Mouse (Mus musculus): ENCODE measurements around the gene Ccnl2.

Gene Ccnl2

DNA sequence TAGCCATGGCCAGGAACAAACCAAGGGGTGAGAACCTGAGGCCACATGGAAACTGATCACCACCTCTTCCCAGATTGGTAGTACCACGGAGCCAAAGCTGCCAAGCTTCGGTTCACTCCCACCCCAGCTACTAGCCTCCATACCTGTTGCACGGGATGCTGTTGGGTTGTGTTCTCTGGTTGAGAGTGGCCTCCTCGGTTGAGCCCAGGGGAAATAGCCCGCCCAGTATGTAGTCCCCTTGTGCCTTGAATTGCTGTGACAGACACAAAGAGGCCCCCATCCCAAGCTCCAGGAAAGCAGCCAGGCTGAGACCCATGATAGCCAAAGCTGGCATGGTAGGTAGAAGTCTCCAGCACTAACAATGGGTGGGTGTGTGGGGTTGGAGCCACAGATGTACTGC lies 50.7 kb downstream of the Ccnl2 start, which contains the start of gene Tas1r3:
Gene Tas1r3 (minus strand): TSS at position 362 of the 400 bp plus-strand sequence.
- in situ Hi-C loops (cut with MseI, MboI) = no loop called here

DNA sequence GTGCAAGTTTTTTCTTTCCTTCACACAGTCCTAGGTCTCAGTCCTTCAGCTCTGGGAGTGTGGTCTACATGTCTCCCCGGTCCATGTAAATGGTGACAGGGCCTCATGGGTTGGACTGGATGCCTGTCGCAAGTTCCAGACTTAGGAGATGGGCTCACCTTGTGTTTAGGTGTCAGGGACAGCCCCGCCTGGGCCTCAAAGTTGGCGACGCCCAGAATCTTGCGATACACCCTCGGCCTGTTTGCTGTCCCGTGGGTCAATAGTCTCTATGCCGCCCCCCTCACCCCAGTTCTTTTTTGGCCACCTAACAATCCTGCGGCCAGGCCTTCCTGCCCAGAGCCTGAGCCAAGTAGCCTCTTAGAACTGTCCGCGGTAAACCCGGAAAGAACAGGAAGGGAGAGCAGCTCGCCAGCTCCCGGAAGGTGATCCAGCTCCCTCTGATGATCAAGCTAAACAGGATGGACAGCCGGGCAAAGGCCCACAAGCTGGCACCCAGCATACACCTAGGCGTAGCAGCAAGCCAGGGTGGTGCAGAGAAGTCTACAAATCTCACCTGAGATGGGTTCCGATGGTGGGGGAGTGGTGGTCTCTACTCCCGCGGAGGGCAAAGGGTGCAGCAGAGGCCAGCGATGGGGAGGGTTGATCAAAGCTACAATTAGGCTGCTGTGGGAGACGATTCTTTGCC lies 56.5 kb downstream of the Ccnl2 start:
- in situ Hi-C loops (cut with MseI, MboI) = no loop called here

DNA sequence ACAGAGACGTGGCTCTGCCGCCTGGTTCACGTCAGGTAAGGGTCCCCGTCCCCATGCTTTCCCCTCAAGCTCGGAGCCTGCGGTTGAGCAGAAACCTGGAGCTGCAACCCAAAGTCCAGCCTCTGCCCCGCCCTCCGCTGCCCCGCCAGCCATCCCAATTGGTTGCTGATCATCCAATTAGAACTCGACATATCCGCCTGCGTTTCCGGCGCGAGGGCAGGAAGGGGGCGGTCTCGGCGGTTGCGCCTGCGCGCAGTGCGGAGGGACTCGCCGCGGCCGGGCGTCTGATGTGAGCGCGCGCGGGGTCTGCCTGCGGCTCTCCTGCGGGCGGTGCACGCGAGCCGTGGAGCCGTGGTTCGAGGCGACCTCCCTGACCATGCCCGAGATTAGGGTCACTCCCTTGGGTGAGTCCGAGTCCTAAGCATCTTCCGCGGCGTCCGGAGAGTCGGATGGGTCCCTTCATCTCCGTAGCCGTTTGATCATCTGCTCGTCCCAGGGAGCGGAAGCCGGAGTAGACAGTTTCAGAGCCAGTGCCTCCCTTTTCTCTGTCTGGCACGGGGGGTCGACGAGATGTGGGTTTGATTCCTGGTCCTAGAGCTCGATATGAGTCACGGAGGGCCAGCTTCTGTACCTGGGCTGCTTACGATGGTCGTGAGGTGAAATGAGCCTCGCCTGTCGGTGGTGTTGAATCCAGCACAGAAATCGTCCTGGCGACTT lies 57.2 kb downstream of the Ccnl2 start, which contains the start of the genes Cptp and Ints11:
Gene Cptp (minus strand): TSS at position 124 of the 717 bp plus-strand sequence.
Gene Ints11 (plus strand): TSS at position 230 of the 717 bp plus-strand sequence.
- in situ Hi-C loops (cut with MseI, MboI) = no loop called here

DNA sequence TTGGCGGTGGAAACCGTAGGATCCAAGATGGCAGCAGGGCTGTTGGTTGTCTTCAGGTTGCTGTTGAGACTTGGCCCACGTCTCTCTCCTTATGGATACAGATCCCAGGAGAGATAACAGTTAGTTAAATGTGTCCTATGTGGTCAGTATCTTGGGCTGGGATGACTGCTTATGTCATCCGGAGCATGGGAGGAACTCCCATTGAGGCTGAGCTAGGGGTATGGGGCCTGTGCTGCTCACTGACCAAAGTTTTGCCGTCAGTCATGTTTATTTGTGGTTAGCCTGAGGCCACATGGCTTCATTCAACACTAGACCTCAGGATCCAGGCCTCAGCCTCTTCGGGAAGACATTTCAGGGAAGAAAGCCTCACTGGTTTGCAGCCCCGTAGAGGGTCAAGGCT lies 59.1 kb downstream of the Ccnl2 start:
- in situ Hi-C loops (cut with MseI, MboI) = no loop called here

Measured in mouse trophoblast stem cell (cell line).